Comparison of ENCODE assay signal across 8 mouse cellular contexts in the genomic region with DNA sequence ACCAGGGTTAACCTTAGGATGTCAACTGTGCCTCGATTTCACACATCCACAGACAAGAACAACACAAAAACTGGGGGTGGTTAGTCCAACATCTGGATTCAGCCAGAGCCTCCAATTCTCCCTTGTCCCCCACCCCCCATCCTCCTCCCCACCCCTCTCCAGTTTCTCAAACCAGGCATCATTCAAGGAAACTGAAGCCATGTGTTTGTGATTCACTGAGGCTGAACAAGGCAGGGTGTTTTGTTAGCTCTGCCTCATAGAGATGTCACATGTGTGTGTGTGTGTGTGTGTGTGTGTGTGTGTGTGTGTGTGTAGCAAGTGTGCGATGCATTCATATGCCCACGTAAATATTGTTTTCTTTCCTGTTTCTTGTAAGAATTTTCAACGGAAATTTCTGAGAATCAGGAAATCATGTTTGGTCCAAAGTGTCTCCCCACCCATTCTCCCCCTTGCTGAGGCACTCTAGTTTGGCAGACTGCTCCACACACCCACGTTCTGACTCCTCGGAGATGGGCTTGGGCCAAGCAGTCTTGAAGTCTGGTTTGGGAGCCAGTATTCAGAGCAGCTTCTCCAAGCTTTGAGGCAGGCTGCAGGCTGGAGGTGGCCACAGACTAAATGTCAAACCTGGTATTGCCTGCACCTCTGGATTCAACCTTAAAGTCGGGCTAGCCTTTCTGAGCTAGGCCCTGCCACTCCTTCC. TPM values are rescaled to one million over a fixed set of nuclear protein-coding genes. Genes with fewer than 3 reads are reported as not detected.
DNase-seq lines count a peak whose midpoint lies in the region; ATAC-seq lines count a peak whose summit lies in the region.

No protein-coding gene starts in this region.

- H3K4me2 ChIP-seq in forebrain, embryonic 16.5 days (ENCODE audit: low read length): no peak overlapping the region
- no peak overlapping the region for H3K4me2 ChIP-seq in intestine, embryonic 15.5 days (replicated peaks)

- no peaks in the 10 kb centered on the region for H3K36me3 ChIP-seq in forebrain, embryonic 16.5 days (ENCODE audit: control insufficient read depth, insufficient read depth)
- H3K36me3 ChIP-seq in intestine, embryonic 15.5 days: no peaks in the 10 kb centered on the region

- peak; percentile 60 for ATAC-seq in forebrain, embryonic 16.5 days
- 0 out of 2 replicates have a peak, but pooled peaks have one; percentile 54 for ATAC-seq in intestine, embryonic 15.5 days

- no peak overlapping the region for H3K4me3 ChIP-seq in forebrain, embryonic 16.5 days (replicated peaks; ENCODE audit: low read length)
- H3K4me3 ChIP-seq in intestine, embryonic 15.5 days (replicated peaks): no peak overlapping the region

- H3K4me1 ChIP-seq in forebrain, embryonic 16.5 days (replicated peaks; ENCODE audit: control insufficient read depth, insufficient read depth, low read length): peaks cover 20% of the 10 kb centered on the region
- H3K4me1 ChIP-seq in intestine, embryonic 15.5 days (replicated peaks): no peaks in the 10 kb centered on the region

- peak; percentile 28 to 33 for DNase-seq in cerebellum, postnatal 36 days
- no peak for DNase-seq in cerebellum, adult 9-11 months
- peak; percentile 70 for DNase-seq in left cerebral cortex, adult 11 months (ENCODE audit: low spot score)
- DNase-seq in mesoderm, embryonic 11.5 days (ENCODE audit: low read depth, low spot score): peak; percentile 32
- no peak for DNase-seq in spleen, postnatal 10 days (ENCODE audit: low spot score in 2 of 2)
- DNase-seq in thymus, postnatal 25 days: no peak

- no peaks in the 10 kb centered on the region for H3K9me3 ChIP-seq in forebrain, embryonic 16.5 days (ENCODE audit: control insufficient read depth, low read length)
- no peaks in the 10 kb centered on the region for H3K9me3 ChIP-seq in intestine, embryonic 15.5 days

- WGBS in forebrain, embryonic 16.5 days: 67% methylated on average over 7 of the region's 7 CpGs
- 61% methylated on average over 7 of the region's 7 CpGs for WGBS in intestine, embryonic 15.5 days

- peak overlapping the region; percentile 49 for H3K27ac ChIP-seq in forebrain, embryonic 16.5 days (ENCODE audit: low read length)
- 0 out of 2 replicates have a peak overlapping the region, but pooled peaks have one; percentile 48 for H3K27ac ChIP-seq in intestine, embryonic 15.5 days

- H3K9ac ChIP-seq in forebrain, embryonic 16.5 days (replicated peaks; ENCODE audit: low read depth, low read length): no peak overlapping the region
- H3K9ac ChIP-seq in intestine, embryonic 15.5 days: no peak overlapping the region

- H3K27me3 ChIP-seq in forebrain, embryonic 16.5 days (replicated peaks; ENCODE audit: control insufficient read depth, insufficient read depth, low read length): no peaks in the 10 kb centered on the region
- H3K27me3 ChIP-seq in intestine, embryonic 15.5 days (replicated peaks): no peaks in the 10 kb centered on the region

RNA-seq across cellular contexts. Expression of gene Slc1a7, which starts 16.3 kb away (rescaled TPM):
- polyA plus RNA-seq in forebrain, embryonic 16.5 days (2015; fragmentation: Nextera tagmentation; extraction: Ambion mirVana): not detected in 2 replicates
- 0.11 and 0.15 TPM in 2 replicates for polyA plus RNA-seq in intestine, embryonic 15.5 days (2015; fragmentation: Nextera tagmentation; extraction: Ambion mirVana)

Comparison
In these comparisons a context has a peak if more than half of its experiments do, and no peak if none do; other contexts are left out.
1. DNase-seq: peak in cerebellum, postnatal 36 days (2 of 2), left cerebral cortex, adult 11 months (single experiment) and mesoderm, embryonic 11.5 days (single experiment); none in cerebellum, adult 9-11 months (single experiment), spleen, postnatal 10 days (0 of 2) and thymus, postnatal 25 days (single experiment).